Mouse (Mus musculus) layer of hippocampus, adult 18-20 months (tissue): ENCODE results near the gene Plekhn1. TPM values are rescaled to one million over a fixed set of nuclear protein-coding genes. Genes with fewer than 3 reads are reported as not detected.

Source experiments
- DNase-seq, 2 experiments: peaks; one replicate each; pipeline ENCODE4 v3.0.0; 2022; ENCODE audit warnings: low spot score in 2 of 2
- total RNA-seq, 2 experiments: library from RNA; stranded (reverse); gene quantifications; 2 replicates each; pipeline ENCODE4 v1.2.3; 2021

Gene Plekhn1
- total RNA-seq, 2 experiments from 2014 or later = 37.5 to 38.8 TPM

- no peak for DNase-seq
Measured at GRCm38 (mm10) chr4:156215649-156216048, 19.0 kb downstream of the Plekhn1 start, which contains the start of gene Perm1. Perm1 (plus strand) TSS chr4:156215868.

- no peak for DNase-seq
Measured at GRCm38 (mm10) chr4:156213134-156213533, 21.5 kb downstream of the Plekhn1 start.

GRCm38 (mm10) chr4:156209963-156210635 is 24.6 kb downstream of the Plekhn1 start:
- no peak for DNase-seq

- DNase-seq = no peak
Measured at GRCm38 (mm10) chr4:156208872-156209271, 25.8 kb downstream of the Plekhn1 start.

GRCm38 (mm10) chr4:156203413-156204131 is 31.1 kb downstream of the Plekhn1 start:
- no peak for DNase-seq

GRCm38 (mm10) chr4:156203001-156203412 is 31.6 kb downstream of the Plekhn1 start, which contains the start of gene AW011738:
AW011738 (plus strand) TSS chr4:156203304.
- DNase-seq = peak in 1 of 2 experiments; percentile 59

GRCm38 (mm10) chr4:156202462-156202893 is 32.2 kb downstream of the Plekhn1 start:
- no peak for DNase-seq

GRCm38 (mm10) chr4:156200623-156201475 is 33.8 kb downstream of the Plekhn1 start, which contains the start of gene Isg15:
Isg15 (minus strand) TSS chr4:156200818.
- no peak for DNase-seq

GRCm38 (mm10) chr4:156197829-156198205 is 36.8 kb downstream of the Plekhn1 start:
- DNase-seq = peak; percentile 43 to 72

GRCm38 (mm10) chr4:156197131-156197828 is 37.4 kb downstream of the Plekhn1 start, which contains the start of gene Agrn:
Agrn (minus strand) TSS chr4:156197488.
- peak in 1 of 2 experiments; percentile 56 for DNase-seq

- no peak for DNase-seq
Measured at GRCm38 (mm10) chr4:156195927-156196870, 38.5 kb downstream of the Plekhn1 start.

GRCm38 (mm10) chr4:156194346-156194745 is 40.3 kb downstream of the Plekhn1 start:
- DNase-seq = no peak

GRCm38 (mm10) chr4:156193906-156194305 is 40.8 kb downstream of the Plekhn1 start:
- DNase-seq = no peak

GRCm38 (mm10) chr4:156193200-156193590 is 41.5 kb downstream of the Plekhn1 start:
- DNase-seq = no peak

GRCm38 (mm10) chr4:156192421-156193199 is 42.0 kb downstream of the Plekhn1 start:
- no peak for DNase-seq

- peak in 1 of 2 experiments; percentile 43 for DNase-seq
Measured at GRCm38 (mm10) chr4:156188811-156189323, 45.8 kb downstream of the Plekhn1 start.

GRCm38 (mm10) chr4:156188162-156188810 is 46.4 kb downstream of the Plekhn1 start:
- no peak for DNase-seq
